Mouse (Mus musculus): ENCODE data around the gene Zswim4. TPM values are rescaled to one million over a fixed set of nuclear protein-coding genes. Genes with fewer than 3 reads are reported as not detected.
"Not testable (repeated sequence)": the region's sequence is repeated elsewhere in the genome, so short reads cannot be mapped to it uniquely, and the experiment has no call there.

The Zswim4 gene
- 38.5 and 39.1 TPM in 2 replicates for polyA plus RNA-seq (2015; fragmentation: Nextera tagmentation; extraction: Ambion mirVana)

DNA sequence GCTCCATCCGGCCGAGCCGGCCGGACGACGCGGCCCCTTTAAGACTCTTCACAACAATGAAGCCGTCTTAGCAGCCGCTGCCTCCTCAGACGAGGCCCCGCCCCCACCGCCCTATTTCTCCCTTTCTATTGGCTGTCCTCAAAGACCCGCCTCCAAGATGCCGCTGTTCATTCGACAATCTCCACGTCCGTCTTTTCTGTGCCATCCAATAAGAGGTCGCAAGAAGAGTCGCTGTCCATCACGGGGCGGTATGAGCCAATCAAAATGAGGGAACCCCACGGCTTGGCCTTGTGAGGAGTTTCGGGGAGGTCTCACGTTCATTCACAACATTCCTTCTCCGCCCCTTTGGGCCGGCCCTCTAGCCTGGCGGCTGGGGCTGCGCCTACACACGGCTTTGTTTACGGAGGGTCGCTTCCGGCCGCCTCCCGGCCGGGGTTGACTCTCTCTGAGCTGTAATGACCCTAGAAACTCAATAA lies at the start of gene Zswim4:
TSS of gene Zswim4 (minus strand) at position 58 of the 476 bp plus-strand sequence.
- Histone ChIP-seq H3K4me1 (replicated peaks) (peaks cover 49% of the 10 kb centered on the region), H3K36me3 (peaks cover 29% of the 10 kb centered on the region), H3K9ac (peak within 1 kb of the TSS; percentile 99), H3K27ac (peak within 1 kb of the TSS; percentile 90), H3K9me3 (no peaks in the 10 kb centered on the region), H3K4me2 (peak within 1 kb of the TSS; percentile 93), H3K4me3 (peak within 1 kb of the TSS; percentile 93), H3K27me3 (no peaks in the 10 kb centered on the region)
- under 1% methylated on average over 35 of the region's 35 CpGs for WGBS
- ATAC-seq (ENCODE audit: low FRiP score), result peak; percentile 98

DNA sequence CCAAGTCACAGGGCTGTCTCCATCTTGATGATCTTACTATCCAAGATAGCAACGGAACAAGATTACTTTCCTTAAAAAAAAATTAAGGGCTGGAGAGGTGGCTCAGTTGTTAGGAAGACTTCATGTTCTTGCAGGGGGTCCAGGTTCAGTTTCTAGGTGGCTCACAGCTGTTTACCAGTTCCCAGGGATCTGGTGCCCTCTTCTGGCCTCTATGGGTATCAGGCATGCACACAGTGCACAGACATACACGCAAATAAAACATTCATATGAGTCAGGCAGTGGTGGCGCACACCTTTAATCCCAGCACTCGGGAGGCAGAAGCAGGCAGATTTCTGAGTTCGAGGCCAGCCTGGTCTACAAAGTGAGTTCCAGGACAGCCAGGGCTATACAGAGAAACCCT lies 48.8 kb upstream of the Zswim4 start:
- ATAC-seq (ENCODE audit: low FRiP score); H3K36me3 ChIP-seq; H3K27me3 ChIP-seq; H3K27ac ChIP-seq; H3K4me1 ChIP-seq (replicated peaks); H3K9ac ChIP-seq; H3K4me3 ChIP-seq; H3K4me2 ChIP-seq; H3K9me3 ChIP-seq: not testable (repeated sequence)
- WGBS, result 50% methylated on average over 5 of the region's 5 CpGs

DNA sequence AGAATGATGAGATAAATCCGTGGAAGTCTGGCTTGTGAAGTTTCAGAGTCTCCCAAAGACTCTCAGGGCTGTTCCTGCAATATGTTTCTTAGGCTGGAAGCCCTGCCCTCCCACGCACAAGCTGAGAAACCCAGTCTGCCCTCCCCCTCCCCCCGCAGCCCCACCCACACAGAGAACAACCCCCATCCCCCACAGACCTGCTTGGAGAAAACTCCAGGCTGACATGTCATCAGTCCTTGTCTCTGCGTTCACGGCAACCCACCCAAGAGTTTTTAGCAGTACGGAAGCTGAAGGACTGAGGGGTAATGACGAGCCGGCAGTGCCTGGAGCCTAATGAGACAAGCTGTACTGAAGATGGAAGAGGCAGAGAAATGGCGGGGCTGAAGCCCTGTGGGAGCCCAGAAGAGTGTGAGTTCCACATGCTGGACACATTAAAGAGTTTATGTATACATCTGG lies 47.8 kb upstream of the Zswim4 start:
- no peak overlapping the region for H3K27ac ChIP-seq
- no peaks in the 10 kb centered on the region for H3K9me3 ChIP-seq
- WGBS, result 39% methylated on average over 9 of the region's 9 CpGs
- H3K9ac ChIP-seq, result no peak overlapping the region
- H3K36me3 ChIP-seq, result no peaks in the 10 kb centered on the region
- ATAC-seq (ENCODE audit: low FRiP score), result no peak
- H3K4me3 ChIP-seq, result no peak overlapping the region
- H3K4me2 ChIP-seq, result no peak overlapping the region
- no peaks in the 10 kb centered on the region for H3K4me1 ChIP-seq (replicated peaks)
- H3K27me3 ChIP-seq, result no peaks in the 10 kb centered on the region

DNA sequence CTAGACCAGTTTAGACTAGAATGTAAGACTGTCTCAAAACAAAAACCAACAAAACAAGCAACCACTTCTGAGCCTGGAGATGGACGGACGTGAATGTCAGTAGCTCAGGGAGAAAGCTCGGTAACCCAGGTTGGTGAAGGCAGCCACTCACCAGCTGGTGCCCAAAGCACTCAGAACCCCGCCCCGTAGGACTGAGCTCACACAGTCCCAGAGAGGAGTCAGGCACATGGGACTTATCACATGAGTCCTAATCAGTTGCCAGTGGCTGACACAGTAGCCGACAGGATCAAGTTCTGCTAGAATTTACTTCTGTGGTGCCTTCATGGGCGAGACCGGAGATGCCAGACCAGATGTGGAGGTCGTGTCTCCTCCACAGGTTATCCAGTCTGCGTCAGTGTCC lies 43.9 kb upstream of the Zswim4 start:
- 80% methylated on average over 10 of the region's 10 CpGs for WGBS
- no peaks in the 10 kb centered on the region for H3K36me3 ChIP-seq

DNA sequence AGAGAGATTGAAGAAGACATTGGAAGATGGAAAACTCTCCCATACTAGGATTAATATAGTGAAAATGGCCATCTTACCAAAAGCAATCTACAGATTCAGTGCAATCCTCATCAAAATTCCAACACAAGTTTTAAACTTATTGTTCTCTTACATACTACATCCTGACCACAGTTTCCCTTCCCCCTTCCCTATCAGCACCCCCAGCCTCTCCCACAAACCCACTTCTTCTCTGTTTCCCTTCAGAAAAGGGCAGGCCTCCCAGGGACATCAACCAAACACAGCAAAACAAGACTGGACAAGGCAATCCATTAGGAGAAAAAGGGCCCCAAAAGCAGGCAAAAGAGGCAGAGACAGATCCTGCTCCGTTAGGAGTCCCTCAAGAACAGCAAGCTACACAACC lies 39.6 kb upstream of the Zswim4 start:
- H3K27ac ChIP-seq, result no peak overlapping the region
- H3K27me3 ChIP-seq, result no peaks in the 10 kb centered on the region; the same call in 1 of the 2 replicates
- no peaks in the 10 kb centered on the region for H3K36me3 ChIP-seq
- H3K9me3 ChIP-seq, result no peaks in the 10 kb centered on the region
- no peak overlapping the region for H3K4me2 ChIP-seq
- no peaks in the 10 kb centered on the region for H3K4me1 ChIP-seq (replicated peaks)
- H3K9ac ChIP-seq, result no peak overlapping the region
- no peak overlapping the region for H3K4me3 ChIP-seq
- no peak for ATAC-seq (ENCODE audit: low FRiP score)
- 62% methylated on average over 1 of the region's 1 CpGs for WGBS

More for the DNA sequence above, 43.9 kb upstream of the Zswim4 start:
- no peaks in the 10 kb centered on the region for H3K27me3 ChIP-seq
- H3K9ac ChIP-seq, result no peak overlapping the region; the same call in 1 of the 2 replicates
- no peak for ATAC-seq (ENCODE audit: low FRiP score)
- no peak overlapping the region for H3K4me3 ChIP-seq
- H3K27ac ChIP-seq, result no peak overlapping the region
- no peaks in the 10 kb centered on the region for H3K4me1 ChIP-seq (replicated peaks)
- no peaks in the 10 kb centered on the region for H3K9me3 ChIP-seq
- no peak overlapping the region for H3K4me2 ChIP-seq

DNA sequence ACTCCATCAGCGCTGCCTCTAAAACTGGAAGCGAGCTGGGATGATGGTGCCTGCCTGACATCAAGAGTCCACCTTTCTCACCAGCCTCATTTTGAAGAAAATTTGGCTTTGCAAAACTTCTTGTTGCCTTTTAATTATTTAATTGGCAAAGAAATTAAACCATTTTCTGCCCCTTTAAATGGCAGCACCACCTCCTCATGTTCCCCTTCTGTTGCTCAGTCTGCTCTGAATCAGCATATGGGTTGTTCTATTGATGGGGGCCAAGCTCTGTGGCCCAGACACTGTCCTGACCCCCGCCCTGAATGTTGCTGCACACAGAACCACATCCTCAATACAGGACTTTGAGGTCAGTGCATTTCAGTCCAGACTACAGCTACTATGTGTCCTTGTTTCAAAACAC lies 37.1 kb upstream of the Zswim4 start:
- Histone ChIP-seq H3K9ac (no peak overlapping the region), H3K36me3 (no peaks in the 10 kb centered on the region), H3K9me3 (no peaks in the 10 kb centered on the region), H3K27me3 (no peaks in the 10 kb centered on the region; the same call in 1 of the 2 replicates), H3K4me2 (no peak overlapping the region), H3K27ac (no peak overlapping the region), H3K4me3 (no peak overlapping the region), H3K4me1 (replicated peaks) (peaks cover 13% of the 10 kb centered on the region)
- no peak for ATAC-seq (ENCODE audit: low FRiP score)
- 83% methylated on average over 3 of the region's 3 CpGs for WGBS

DNA sequence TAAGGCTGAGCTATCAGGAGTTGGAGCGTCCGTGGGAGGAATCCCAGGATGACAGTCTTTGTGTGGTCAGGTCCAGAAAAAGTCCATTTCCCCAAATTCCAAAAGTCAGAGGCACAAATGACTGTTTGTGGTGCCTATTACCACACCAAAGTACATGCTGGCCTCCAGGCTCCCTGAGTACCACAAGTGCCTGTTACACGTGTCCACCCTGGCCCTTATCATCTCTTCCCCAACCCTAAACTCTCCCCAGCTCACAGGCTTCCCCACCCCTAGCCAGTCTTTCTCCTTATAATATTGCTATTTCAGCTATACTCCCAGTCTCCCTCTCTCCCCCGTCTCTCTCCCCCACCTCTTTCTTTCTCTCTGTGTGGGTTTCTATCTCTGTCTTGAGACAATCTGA lies 35.4 kb upstream of the Zswim4 start:
- Histone ChIP-seq H3K4me2 (no peak overlapping the region), H3K9me3 (no peaks in the 10 kb centered on the region), H3K36me3 (peaks cover 5% of the 10 kb centered on the region; the same call in 1 of the 2 replicates), H3K4me3 (no peak overlapping the region), H3K9ac (no peak overlapping the region), H3K27me3 (no peaks in the 10 kb centered on the region; the same call in 1 of the 2 replicates), H3K4me1 (replicated peaks) (peaks cover 13% of the 10 kb centered on the region), H3K27ac (no peak overlapping the region)
- WGBS, result 93% methylated on average over 4 of the region's 4 CpGs
- no peak for ATAC-seq (ENCODE audit: low FRiP score)

DNA sequence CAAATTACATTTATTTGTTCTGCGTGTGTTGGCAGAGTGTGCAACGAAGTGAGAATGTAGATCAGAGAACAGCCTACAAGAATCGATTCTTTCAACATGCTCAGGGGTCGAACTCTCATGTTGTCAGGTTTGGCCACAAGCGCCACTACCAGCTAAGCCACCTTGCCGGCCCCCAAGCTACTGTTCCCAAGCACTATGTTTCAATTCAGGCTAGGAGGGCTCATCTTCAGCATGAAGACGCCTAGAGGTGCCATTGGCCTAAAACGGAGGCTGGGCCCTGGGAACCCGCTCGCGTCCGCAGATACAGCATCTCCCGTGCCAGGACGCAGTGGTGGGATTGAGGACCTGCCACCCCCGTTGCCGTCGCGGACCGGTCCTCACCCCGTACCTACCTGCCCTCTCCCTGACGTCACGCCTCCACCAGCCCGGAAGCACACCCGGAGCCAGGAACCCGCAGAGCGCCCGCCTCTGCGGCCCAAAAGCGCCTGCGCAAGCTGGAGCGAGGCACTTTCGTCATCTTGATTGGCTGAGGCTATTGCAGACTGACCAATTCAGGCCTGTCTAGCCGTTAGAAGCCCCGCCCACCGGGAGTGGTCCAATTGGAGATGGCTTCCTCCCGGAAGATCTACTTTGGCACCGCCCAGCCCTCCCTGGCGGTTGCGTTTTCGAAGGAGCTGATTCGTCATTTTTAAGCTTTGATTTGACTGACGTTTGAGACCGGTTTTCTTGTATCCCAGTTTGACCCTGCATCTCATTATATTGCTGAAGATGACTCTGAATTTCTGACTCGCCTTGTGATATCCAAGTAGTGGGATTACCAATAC lies 33.3 kb upstream of the Zswim4 start, which contains the start of gene Ccdc130:
TSS of gene Ccdc130 (minus strand) at position 431 of the 824 bp plus-strand sequence.
- Histone ChIP-seq H3K27me3 (no peaks in the 10 kb centered on the region; the same call in 1 of the 2 replicates), H3K4me1 (replicated peaks) (peaks cover 13% of the 10 kb centered on the region), H3K4me3 (peak within 1 kb of the TSS; percentile 84), H3K36me3 (peaks cover 24% of the 10 kb centered on the region), H3K27ac (peak within 1 kb of the TSS; percentile 88), H3K9me3 (no peaks in the 10 kb centered on the region), H3K4me2 (peak within 1 kb of the TSS; percentile 89), H3K9ac (peak within 1 kb of the TSS; percentile 88)
- ATAC-seq (ENCODE audit: low FRiP score), result peak; percentile 99
- whole genome bisulfite sequencing, result under 1% methylated on average over 44 of the region's 44 CpGs

DNA sequence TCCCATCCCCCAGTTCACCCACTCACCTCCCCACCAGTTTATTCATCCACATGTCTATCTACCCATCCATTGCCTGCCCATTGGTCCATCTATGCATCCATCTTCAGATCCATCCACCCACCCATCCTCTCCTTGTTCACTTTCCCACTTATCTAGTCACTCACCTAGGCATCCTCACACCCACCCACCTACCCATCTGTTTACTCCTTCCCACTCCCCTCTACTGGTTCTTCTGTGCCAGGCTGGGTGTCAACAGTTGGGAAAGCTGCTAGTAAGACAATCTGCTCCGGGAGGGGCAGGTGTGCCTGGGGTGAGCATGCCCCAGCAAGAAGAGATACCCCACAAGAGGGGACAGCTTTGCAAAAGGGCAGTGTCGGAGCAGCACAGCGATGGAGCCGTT lies 24.2 kb upstream of the Zswim4 start:
- no peak overlapping the region for H3K4me3 ChIP-seq
- no peak for ATAC-seq (ENCODE audit: low FRiP score)
- WGBS, result 94% methylated on average over 4 of the region's 4 CpGs
- H3K27ac ChIP-seq, result no peak overlapping the region
- H3K9me3 ChIP-seq, result no peaks in the 10 kb centered on the region
- H3K27me3 ChIP-seq, result no peaks in the 10 kb centered on the region
- H3K9ac ChIP-seq, result no peak overlapping the region
- peaks cover 16% of the 10 kb centered on the region for H3K4me1 ChIP-seq (replicated peaks)
- H3K4me2 ChIP-seq, result no peak overlapping the region
- H3K36me3 ChIP-seq, result peaks cover 81% of the 10 kb centered on the region

DNA sequence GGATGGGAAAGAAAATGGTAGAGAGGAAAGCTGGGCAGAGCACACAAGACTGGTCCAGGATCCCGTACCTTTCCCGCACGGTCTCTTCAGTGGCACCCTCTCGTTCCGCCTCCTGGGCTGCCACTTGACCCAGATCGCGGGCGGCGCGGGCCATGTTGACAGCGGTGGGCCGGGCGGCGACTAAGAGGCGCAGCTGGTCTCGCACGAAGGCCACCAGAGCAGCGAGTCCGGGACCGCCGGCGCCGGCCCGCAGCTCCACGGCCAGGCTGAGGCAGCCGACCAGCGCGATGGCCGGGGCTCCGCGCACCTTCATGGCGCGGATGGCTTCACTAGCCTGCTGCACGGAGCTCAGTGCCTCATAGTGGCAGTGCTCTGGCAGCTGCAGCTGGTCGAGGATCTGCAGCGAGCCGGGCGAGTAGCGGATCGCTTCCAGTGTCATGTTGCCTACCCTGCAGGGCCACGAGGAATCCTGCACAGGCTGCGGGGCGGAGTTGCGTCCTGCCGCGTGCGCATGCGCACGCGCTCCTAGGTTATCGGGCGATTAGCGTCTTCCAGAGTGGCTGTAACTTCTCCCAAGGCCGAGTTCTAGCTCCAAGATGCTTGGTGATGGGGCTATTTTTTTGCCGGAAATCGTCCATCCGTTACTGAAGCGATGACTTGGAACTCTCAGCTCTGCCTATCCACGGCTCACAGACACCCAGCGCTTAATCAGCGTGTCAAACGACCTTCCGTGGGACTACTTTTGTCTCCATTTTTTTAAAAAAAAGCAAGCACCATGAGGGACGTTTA lies 20.2 kb upstream of the Zswim4 start, which contains the start of gene Mri1:
TSS of gene Mri1 (minus strand) at position 505 of the 789 bp plus-strand sequence.
- Histone ChIP-seq H3K4me2 (peak within 1 kb of the TSS; percentile 88), H3K36me3 (peaks cover 71% of the 10 kb centered on the region), H3K9ac (peak within 1 kb of the TSS; percentile 86), H3K4me1 (replicated peaks) (peaks cover 24% of the 10 kb centered on the region), H3K4me3 (peak within 1 kb of the TSS; percentile 81), H3K27ac (peak within 1 kb of the TSS; percentile 92), H3K9me3 (no peaks in the 10 kb centered on the region), H3K27me3 (no peaks in the 10 kb centered on the region)
- peak; percentile 87 for ATAC-seq (ENCODE audit: low FRiP score)
- under 1% methylated on average over 62 of the region's 64 CpGs for WGBS

DNA sequence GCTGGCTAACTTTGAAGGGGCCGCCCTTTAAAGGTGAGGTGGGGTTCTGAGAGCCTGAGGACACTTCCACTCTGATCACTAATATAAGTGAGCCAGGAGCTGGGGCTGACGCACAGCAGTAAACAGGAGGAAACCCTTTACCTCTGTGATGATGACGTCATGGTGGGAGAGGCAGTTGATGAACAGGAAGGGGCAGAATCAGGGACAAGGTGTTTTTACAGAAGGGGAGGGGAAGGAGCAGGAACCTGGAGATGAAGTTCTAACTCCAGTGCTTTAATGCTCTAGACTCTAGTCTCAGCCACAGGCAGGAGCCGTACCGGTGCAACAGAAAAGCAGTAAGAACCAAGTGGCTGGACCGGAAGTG lies 19.6 kb upstream of the Zswim4 start:
- 16% methylated on average over 6 of the region's 6 CpGs for WGBS
- peak overlapping the region; percentile 92 for H3K27ac ChIP-seq
- peak; percentile 37 for ATAC-seq (ENCODE audit: low FRiP score)
- peak overlapping the region; percentile 86 for H3K9ac ChIP-seq
- peaks cover 24% of the 10 kb centered on the region for H3K4me1 ChIP-seq (replicated peaks)
- no peaks in the 10 kb centered on the region for H3K9me3 ChIP-seq
- no peaks in the 10 kb centered on the region for H3K27me3 ChIP-seq
- H3K36me3 ChIP-seq, result peaks cover 71% of the 10 kb centered on the region
- peak overlapping the region; percentile 88 for H3K4me2 ChIP-seq
- H3K4me3 ChIP-seq, result peak overlapping the region; percentile 81

DNA sequence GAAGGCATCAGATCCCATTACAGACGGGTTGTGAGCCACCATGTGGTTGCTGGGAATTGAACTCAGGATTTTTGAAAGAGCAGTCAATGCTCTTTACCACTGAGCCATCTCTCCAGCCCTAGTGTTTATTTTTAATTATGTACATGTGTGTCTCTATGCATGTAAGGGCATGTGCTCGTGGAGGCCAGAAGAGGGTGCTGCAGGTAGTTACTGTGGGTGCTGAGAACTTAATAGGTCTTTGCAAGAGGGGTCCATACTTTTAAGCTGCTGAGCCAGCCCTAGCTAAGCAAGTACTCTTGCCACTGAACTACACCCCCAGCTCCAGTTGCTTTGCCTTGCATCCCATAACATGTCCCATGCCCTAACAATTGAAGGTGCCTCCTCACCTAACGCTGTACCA lies 19.0 kb upstream of the Zswim4 start:
- WGBS, result 88% methylated on average over 3 of the region's 3 CpGs
- peaks cover 24% of the 10 kb centered on the region for H3K4me1 ChIP-seq (replicated peaks)
- no peaks in the 10 kb centered on the region for H3K27me3 ChIP-seq
- H3K4me2 ChIP-seq, result peak overlapping the region; percentile 88
- H3K36me3 ChIP-seq, result peaks cover 71% of the 10 kb centered on the region
- peak overlapping the region; percentile 81 for H3K4me3 ChIP-seq
- H3K27ac ChIP-seq, result peak overlapping the region; percentile 92
- H3K9ac ChIP-seq, result peak overlapping the region; percentile 86
- no peaks in the 10 kb centered on the region for H3K9me3 ChIP-seq
- no peak for ATAC-seq (ENCODE audit: low FRiP score)

Data from hindbrain, embryonic 13.5 days (tissue).